Mouse (Mus musculus) liver, adult 2 months (tissue): ENCODE data around the gene Ube2v1. TPM values are rescaled to one million over a fixed set of nuclear protein-coding genes. Genes with fewer than 3 reads are reported as not detected.

Experiments
- DNase-seq: peaks from one replicate; pipeline ENCODE4 v3.0.0-alpha.2; 2011; ENCODE audit warnings: low read depth, low spot score; ENCODE audit errors: extremely low read depth
- H3K27ac ChIP-seq: fragments of 200-500 bp; replicated peaks from 2 replicates; pipeline ENCODE4 v1.5.1; 2012; ENCODE audit warnings: low read depth, mild to moderate bottlenecking, control low read depth, inconsistent platforms, low read length; ENCODE audit not compliant: insufficient read depth
- H3K27me3 ChIP-seq: fragments of 200-500 bp; 2 replicates; pipeline ENCODE4 v1.6.1; 2012; ENCODE audit warnings: mild to moderate bottlenecking, moderate library complexity, low read length, inconsistent platforms; ENCODE audit not compliant: control insufficient read depth, insufficient read depth
- H3K36me3 ChIP-seq: fragments of 200-500 bp; 2 replicates; pipeline ENCODE4 v1.6.1; 2012; ENCODE audit warnings: low read length, inconsistent platforms; ENCODE audit not compliant: control insufficient read depth, insufficient read depth
- H3K4me1 ChIP-seq: fragments of 200-500 bp; 2 replicates; pipeline ENCODE4 v1.6.1; 2011; ENCODE audit warnings: low read length; ENCODE audit not compliant: control insufficient read depth, insufficient read depth
- H3K4me3 ChIP-seq: fragments of 200-500 bp; 2 replicates; pipeline ENCODE4 v1.5.1; 2011; ENCODE audit warnings: low read depth, mild to moderate bottlenecking, control low read depth, low read length, moderate library complexity; ENCODE audit not compliant: insufficient read depth
- H3K79me2 ChIP-seq: fragments of 200-500 bp; 2 replicates; pipeline ENCODE4 v1.6.1; 2012; ENCODE audit warnings: inconsistent platforms, mild to moderate bottlenecking, low read length, moderate library complexity; ENCODE audit not compliant: control insufficient read depth, insufficient read depth
- H3K9ac ChIP-seq: fragments of 200-500 bp; 2 replicates; pipeline ENCODE4 v1.6.1; 2012; ENCODE audit warnings: low read depth, mild to moderate bottlenecking, control low read depth, inconsistent platforms, low read length
- CTCF ChIP-seq: fragments of 200-500 bp; IDR thresholded peaks from 2 replicates; pipeline ENCODE4 v1.5.1; 2011; ENCODE audit warnings: low read depth, low read length, control low read depth
- POLR2A ChIP-seq: fragments of 200-500 bp; IDR thresholded peaks from 2 replicates; pipeline ENCODE4 v1.6.1; 2011; ENCODE audit warnings: low read length, control low read depth; ENCODE audit not compliant: insufficient read depth; ENCODE audit errors: extremely low read depth
- WGBS: fragments of 180-500 bp; shearing (Covaris S2); methylation state at CpG from one replicate; pipeline ENCODE4 v1.1.7; 2018; 5-methylcytosine and 5-hydroxymethylcytosine counted together
- polyA plus RNA-seq: library from polyadenylated mRNA; depleted of rRNA; stranded (reverse); fragments of >200 nt; gene quantifications from 2 replicates; pipeline ENCODE4 v1.2.3, GENCODE M21; 2012
- total RNA-seq: library from RNA; depleted of rRNA; stranded (reverse); fragments of >200 nt; gene quantifications from 2 replicates; pipeline ENCODE4 v1.2.3, GENCODE M21; 2014

Gene Ube2v1
- total and polyA plus RNA-seq, 2 experiments, result 26.2 to 75.2 TPM

DNA sequence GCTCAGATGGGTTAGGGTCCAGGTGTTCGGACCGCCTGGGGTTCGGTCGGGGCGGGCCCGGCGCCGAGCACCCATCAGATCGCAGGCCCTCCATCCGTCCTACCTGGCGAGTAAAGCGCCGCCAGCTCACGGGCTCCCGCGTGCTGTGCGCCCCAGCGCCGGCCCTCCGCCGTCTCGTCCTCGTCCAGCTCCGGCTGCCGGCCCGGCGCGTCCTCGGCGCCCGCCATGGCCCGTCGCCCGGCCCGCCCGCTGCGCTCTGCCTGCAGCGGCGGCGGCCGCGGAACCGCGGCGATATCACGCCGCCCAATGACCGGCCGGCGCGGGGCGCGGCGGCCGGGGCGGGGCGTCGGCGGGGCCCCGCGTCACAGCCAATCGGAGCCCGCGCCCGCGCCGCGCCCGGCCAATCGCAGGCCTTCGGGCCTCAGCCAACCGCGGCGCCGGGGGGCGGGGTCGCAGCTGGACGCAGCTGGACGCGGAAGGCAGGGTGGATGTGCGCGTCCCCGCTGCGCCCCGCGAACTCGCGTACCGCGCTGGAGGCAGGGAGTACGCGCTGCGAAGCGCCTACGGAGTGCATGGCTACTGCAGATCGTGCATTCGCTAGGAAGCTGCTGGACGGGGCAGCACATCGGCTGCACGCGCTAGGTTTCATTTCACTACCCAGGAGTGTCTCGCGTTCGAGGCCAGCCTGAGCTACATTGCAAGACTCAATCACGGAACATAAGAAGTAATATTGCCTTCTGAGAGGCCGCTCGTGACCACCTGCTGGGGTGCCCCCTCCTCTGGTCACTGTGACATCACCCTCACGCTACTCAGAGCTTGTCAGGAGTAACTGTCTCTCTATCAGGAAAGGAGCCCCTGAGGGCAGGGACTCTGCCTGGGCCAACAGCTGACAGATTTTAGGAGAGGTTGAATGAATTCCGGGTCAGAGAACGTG is 29.6 kb upstream of the Ube2v1 start, which contains the start of gene Gm20431:
TSS of gene Gm20431 (minus strand) at position 227 of the 934 bp plus-strand sequence.
- under 1% methylated on average over 109 of the region's 110 CpGs for WGBS
- peak within 1 kb of the TSS; percentile 90 for H3K9ac ChIP-seq

DNA sequence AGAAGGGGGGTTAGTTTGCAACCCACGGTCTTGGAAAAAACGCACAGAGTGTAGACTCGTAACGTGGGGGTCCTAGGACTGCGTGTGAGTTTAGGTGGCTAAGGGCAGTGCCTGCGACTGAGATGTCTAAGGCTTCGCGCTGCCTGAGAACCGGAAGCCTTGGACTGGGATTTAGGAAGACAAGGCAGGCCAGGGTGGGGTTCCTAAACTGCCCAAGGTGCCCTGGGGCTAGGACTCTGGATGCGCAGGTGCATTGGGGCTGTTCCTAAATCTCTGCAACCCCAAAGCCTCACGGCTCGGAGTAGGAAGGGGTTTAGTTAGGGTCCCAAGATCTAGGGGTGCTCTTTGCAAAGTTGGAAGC is 28.7 kb upstream of the Ube2v1 start:
- Histone ChIP-seq H3K27ac (no peak overlapping the region), H3K4me3 (peak overlapping the region; percentile 73), H3K4me1 (peaks cover 27% of the 10 kb centered on the region), H3K9ac (peak overlapping the region; percentile 90), H3K36me3 (no peaks in the 10 kb centered on the region), H3K27me3 (no peaks in the 10 kb centered on the region), H3K79me2 (peaks cover 8% of the 10 kb centered on the region)
- TF ChIP-seq CTCF (no peak), POLR2A (no peak)
- WGBS, result 25% methylated on average over 12 of the region's 12 CpGs
- DNase-seq, result no peak

More for the DNA sequence above, 29.6 kb upstream of the Ube2v1 start, which contains the start of gene Gm20431:
- H3K27ac ChIP-seq, result peak within 1 kb of the TSS; percentile 21; the same call in 1 of the 2 replicates
- peaks cover 25% of the 10 kb centered on the region for H3K4me1 ChIP-seq
- peak within 1 kb of the TSS; percentile 73 for H3K4me3 ChIP-seq
- peak; percentile 65 for DNase-seq
- no peaks in the 10 kb centered on the region for H3K36me3 ChIP-seq
- peaks cover 4% of the 10 kb centered on the region for H3K79me2 ChIP-seq
- TF ChIP-seq POLR2A, result peak; percentile 62
- TF ChIP-seq CTCF, result no peak
- H3K27me3 ChIP-seq, result no peaks in the 10 kb centered on the region

DNA sequence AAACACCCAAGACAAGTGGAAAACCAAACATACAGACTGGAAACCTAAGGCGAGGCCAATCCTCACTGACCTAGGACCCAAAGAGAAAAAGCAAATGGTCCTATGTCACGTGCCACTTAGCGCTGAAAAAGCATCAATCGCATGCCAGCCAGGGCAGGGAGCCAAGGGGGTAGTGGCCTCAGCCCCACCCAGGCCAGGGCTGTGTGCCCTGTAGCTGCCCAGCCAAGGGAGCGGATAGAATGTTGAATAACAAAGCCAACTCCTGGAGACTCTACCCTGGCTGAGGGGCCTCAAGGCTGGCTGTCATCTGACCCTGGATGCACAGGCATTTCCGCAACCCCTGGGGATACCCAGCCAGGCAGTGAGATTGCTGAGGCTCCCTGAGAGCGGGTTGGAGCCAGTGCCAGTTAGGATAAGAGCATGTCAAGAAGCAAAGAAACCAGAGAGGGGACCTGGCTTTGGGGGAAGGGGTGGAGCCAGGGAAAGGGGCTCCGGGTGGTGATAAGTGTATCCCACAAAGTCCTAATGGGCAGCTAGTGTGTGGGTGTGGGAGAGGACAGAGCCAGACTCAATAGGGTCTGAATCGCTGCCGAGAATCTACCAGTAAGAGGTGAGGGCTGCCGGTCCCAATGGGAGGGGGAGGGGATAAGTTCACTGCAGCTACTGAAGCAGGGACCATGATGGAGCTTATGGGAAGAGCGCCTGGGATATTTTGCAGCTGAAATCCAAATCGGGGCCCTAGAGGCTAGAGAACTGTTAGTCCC is 28.1 kb upstream of the Ube2v1 start:
- Histone ChIP-seq H3K27me3 (no peaks in the 10 kb centered on the region), H3K4me3 (peak overlapping the region; percentile 73; the same call in 1 of the 2 replicates), H3K4me1 (peaks cover 32% of the 10 kb centered on the region), H3K79me2 (peaks cover 8% of the 10 kb centered on the region), H3K27ac (no peak overlapping the region; the same call in 1 of the 2 replicates), H3K36me3 (no peaks in the 10 kb centered on the region), H3K9ac (peak overlapping the region; percentile 90; the same call in 1 of the 2 replicates)
- whole genome bisulfite sequencing, result 23% methylated on average over 13 of the region's 13 CpGs
- no peak for TF ChIP-seq POLR2A
- no peak for TF ChIP-seq CTCF
- DNase-seq, result peak; percentile 94

DNA sequence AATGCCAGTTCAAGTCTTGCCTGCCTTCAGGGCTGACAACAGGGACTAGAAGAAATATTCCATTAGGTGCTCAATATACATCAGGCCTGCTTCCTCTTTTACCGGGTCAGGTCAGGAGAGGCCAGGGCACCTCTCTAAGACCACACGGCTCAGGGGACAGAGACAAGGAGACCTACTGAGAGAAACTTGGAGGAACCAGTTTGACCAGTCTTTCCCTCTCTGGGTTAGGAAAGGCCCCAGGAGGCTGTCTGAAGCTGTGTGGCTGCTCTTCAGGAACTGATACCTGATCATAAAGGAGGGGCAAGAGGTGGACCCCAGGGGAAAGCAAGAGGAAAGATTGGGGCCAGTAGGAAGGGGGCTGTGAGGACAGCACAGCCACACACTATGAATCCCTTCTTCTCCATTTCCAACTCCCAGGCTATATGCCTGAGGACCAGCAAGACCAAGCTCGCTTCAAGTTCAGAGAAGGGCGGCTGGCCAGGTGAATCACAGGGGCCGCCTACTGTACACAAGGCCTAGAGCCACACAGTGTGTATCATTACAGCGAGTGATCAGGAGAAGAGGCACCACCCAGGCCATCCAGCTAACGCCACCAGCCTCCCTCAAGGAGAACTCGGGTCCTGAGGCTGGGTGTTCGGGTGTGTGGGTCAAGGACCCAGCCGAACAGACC is 27.4 kb upstream of the Ube2v1 start:
- no peak for DNase-seq
- TF ChIP-seq POLR2A, result no peak
- no peak for TF ChIP-seq CTCF
- H3K79me2 ChIP-seq, result peaks cover 8% of the 10 kb centered on the region
- H3K4me3 ChIP-seq, result no peak overlapping the region
- no peak overlapping the region for H3K9ac ChIP-seq
- WGBS, result 42% methylated on average over 10 of the region's 10 CpGs
- H3K4me1 ChIP-seq, result peaks cover 39% of the 10 kb centered on the region
- H3K27ac ChIP-seq, result no peak overlapping the region; the same call in 1 of the 2 replicates
- no peaks in the 10 kb centered on the region for H3K27me3 ChIP-seq
- no peaks in the 10 kb centered on the region for H3K36me3 ChIP-seq

DNA sequence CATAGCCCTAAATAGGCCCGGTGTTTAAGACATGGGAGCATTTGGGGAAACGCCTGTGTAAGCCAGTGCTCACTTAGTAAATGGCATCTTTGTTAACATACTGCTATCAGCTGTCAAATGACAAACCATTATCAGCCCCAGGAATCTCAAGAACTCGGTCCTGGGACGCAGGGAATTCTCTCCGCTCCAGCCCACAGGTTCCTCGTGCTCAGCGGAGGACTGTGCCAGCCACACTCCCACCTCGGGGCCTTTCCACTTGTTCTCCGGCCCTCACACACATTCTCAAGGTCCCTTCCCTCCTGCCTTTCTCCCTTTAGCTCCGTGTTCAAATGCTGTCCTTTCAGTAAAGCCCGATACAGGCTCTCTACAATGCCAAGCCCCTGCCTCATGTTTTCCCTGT is 26.8 kb upstream of the Ube2v1 start:
- Histone ChIP-seq H3K4me3 (no peak overlapping the region), H3K9ac (no peak overlapping the region)
- TF ChIP-seq POLR2A (no peak), CTCF (no peak)

More for the DNA sequence above, 26.8 kb upstream of the Ube2v1 start:
- H3K4me1 ChIP-seq, result peaks cover 39% of the 10 kb centered on the region
- no peak for DNase-seq
- WGBS, result 87% methylated on average over 11 of the region's 11 CpGs
- H3K79me2 ChIP-seq, result peaks cover 8% of the 10 kb centered on the region
- no peaks in the 10 kb centered on the region for H3K27me3 ChIP-seq
- no peak overlapping the region for H3K27ac ChIP-seq
- H3K36me3 ChIP-seq, result no peaks in the 10 kb centered on the region
